Mouse (Mus musculus): ENCODE measurements around the gene Iqgap2. TPM values are rescaled to one million over a fixed set of nuclear protein-coding genes. Genes with fewer than 3 reads are reported as not detected.

The Iqgap2 gene
- total and polyA plus RNA-seq, 3 experiments = 0.27 to 0.32 TPM; not detected in 1

DNA sequence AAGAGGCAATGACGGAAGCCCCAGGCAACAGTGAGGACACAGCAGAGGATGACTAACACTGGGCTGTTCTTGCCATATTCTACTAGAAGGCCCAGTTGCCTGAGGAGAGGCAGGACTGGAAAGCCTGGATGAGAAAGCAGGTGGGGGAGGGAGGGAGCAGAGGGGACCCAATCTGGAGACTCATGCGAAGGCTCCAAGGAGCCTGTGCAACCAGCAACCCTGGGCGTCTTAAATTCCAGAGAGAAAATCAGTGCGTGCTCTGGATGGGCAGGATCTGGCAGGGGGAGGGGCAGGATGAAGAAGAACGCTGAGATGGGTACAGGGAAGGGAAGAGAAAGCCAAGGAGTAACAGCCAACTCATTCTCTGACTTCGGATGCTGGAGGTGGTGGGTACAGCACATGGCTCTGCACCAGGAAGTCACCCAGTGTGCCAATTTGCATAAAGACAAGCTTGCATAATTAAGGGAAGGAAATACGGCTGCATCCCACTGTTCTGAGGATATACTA is 42.2 kb downstream of the Iqgap2 start:
- TF ChIP-seq ZKSCAN1 (IDR thresholded peaks at IDR 0.05; ENCODE audit: low read depth, low read length) = no peak
- no peak for TF ChIP-seq BHLHE40 (IDR thresholded peaks at IDR 0.05; ENCODE audit: borderline replicate concordance, low read depth, low read length)
- no peak for TF ChIP-seq E2F4 (IDR thresholded peaks at IDR 0.05; ENCODE audit: borderline replicate concordance, low read depth, low read length)
- no peak for TF ChIP-seq NELFE (IDR thresholded peaks at IDR 0.05; ENCODE audit: low read depth, low read length)
- TF ChIP-seq MAZ (IDR thresholded peaks at IDR 0.05; ENCODE audit: low read depth, low read length) = no peak
- TF ChIP-seq CHD2 (IDR thresholded peaks at IDR 0.05; ENCODE audit: low read length) = no peak
- no peak for TF ChIP-seq CHD1 (IDR thresholded peaks at IDR 0.05; ENCODE audit: low read depth, low read length)
- no peak for TF ChIP-seq MXI1 (IDR thresholded peaks at IDR 0.05; ENCODE audit: low read depth, low read length)
- TF ChIP-seq JUND (IDR thresholded peaks at IDR 0.05; ENCODE audit: low read depth, low read length) = no peak
- TF ChIP-seq POLR2AphosphoS2 (IDR thresholded peaks at IDR 0.05; ENCODE audit: low read length) = no peak
- TF ChIP-seq SMC3 (IDR thresholded peaks at IDR 0.05; ENCODE audit: low read depth, low read length) = no peak
- no peak for TF ChIP-seq MYC (IDR thresholded peaks at IDR 0.05; ENCODE audit: low read depth, low read length)
- TF ChIP-seq ZNF384 (IDR thresholded peaks at IDR 0.05; ENCODE audit: low read depth, low read length) = no peak
- TF ChIP-seq SIN3A (IDR thresholded peaks at IDR 0.05; ENCODE audit: low read length) = no peak
- TF ChIP-seq ZMIZ1 (IDR thresholded peaks at IDR 0.05; ENCODE audit: low read depth, low read length) = no peak
- TF ChIP-seq MAFK (IDR thresholded peaks at IDR 0.05; ENCODE audit: borderline replicate concordance, low read depth, low read length) = no peak
- TF ChIP-seq ZC3H11A (IDR thresholded peaks at IDR 0.05; ENCODE audit: low read depth, low read length) = no peak
- no peak for TF ChIP-seq TBP (IDR thresholded peaks at IDR 0.05; ENCODE audit: low read depth, low read length)
- H3K27ac ChIP-seq (ENCODE audit: control insufficient read depth, low read depth, low read length) = no peak overlapping the region

DNA sequence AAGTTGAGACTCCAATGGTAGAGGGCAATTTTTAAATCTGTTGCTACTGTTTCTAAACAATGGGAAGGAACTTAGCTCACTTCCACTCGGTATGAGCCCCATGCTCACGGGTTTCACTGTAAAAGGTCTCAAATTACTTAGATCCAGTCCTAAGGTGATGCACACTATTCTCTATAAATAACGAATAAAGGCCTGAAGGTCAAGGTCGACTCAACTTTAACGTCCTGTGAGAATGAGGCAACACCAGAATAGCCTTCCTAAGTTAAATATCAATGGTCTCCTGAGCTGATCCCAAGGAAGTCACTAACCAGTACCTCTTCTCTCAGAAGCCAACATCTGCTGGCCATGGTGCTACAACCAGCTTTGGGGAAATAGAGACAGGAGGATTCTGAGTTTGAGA is 45.4 kb downstream of the Iqgap2 start:
- H3K27ac ChIP-seq (ENCODE audit: control insufficient read depth, low read depth, low read length) = no peak overlapping the region
- H3K79me2 ChIP-seq (ENCODE audit: control insufficient read depth, insufficient read depth, low read length, poor library complexity) = no peaks in the 10 kb centered on the region
- H3K9me3 ChIP-seq (replicated peaks; ENCODE audit: insufficient read depth, low read length) = no peaks in the 10 kb centered on the region
- H3K4me3 ChIP-seq (ENCODE audit: control insufficient read depth in 1 of 2, insufficient read depth in 1 of 2, low read depth in 2 of 2, low read length in 2 of 2) = no peak overlapping the region
- DNase-seq (ENCODE audit: low read depth, low spot score) = no peak
- H3K9ac ChIP-seq (ENCODE audit: control insufficient read depth, low read depth, low read length, poor library complexity, severe bottlenecking) = no peak overlapping the region
- no peak for TF ChIP-seq RCOR1 (IDR thresholded peaks at IDR 0.05; ENCODE audit: low read depth, low read length)
- TF ChIP-seq POLR2AphosphoS2 (IDR thresholded peaks at IDR 0.05; ENCODE audit: low read length) = no peak
- no peak for TF ChIP-seq CHD1 (IDR thresholded peaks at IDR 0.05; ENCODE audit: low read depth, low read length)
- TF ChIP-seq POLR2A (IDR thresholded peaks at IDR 0.05; ENCODE audit: control insufficient read depth in 1 of 2, insufficient read depth in 1 of 2, low read depth in 1 of 2, low read length in 2 of 2, poor library complexity in 1 of 2) = no peak
- TF ChIP-seq TCF12 (IDR thresholded peaks at IDR 0.05; ENCODE audit: low read depth, low read length) = no peak
- TF ChIP-seq MYB (IDR thresholded peaks at IDR 0.05; ENCODE audit: low read depth, low read length) = no peak
- no peak for TF ChIP-seq USF1 (IDR thresholded peaks at IDR 0.05; ENCODE audit: low read depth, low read length)
- TF ChIP-seq ETS1 (IDR thresholded peaks at IDR 0.05; ENCODE audit: low read depth, low read length) = no peak
- no peaks in the 10 kb centered on the region for H3K4me1 ChIP-seq (ENCODE audit: control insufficient read depth in 1 of 2, insufficient read depth in 2 of 2, low read length in 2 of 2)
- H3K27me3 ChIP-seq (ENCODE audit: control insufficient read depth in 1 of 2, insufficient read depth in 2 of 2, low read length in 2 of 2) = no peaks in the 10 kb centered on the region
- no peaks in the 10 kb centered on the region for H3K36me3 ChIP-seq (ENCODE audit: control insufficient read depth in 1 of 2, insufficient read depth in 2 of 2, low read length in 2 of 2)

More for the DNA sequence above, 42.2 kb downstream of the Iqgap2 start:
- H3K36me3 ChIP-seq (ENCODE audit: control insufficient read depth in 1 of 2, insufficient read depth in 2 of 2, low read length in 2 of 2) = no peaks in the 10 kb centered on the region
- H3K4me3 ChIP-seq (ENCODE audit: control insufficient read depth in 1 of 2, insufficient read depth in 1 of 2, low read depth in 2 of 2, low read length in 2 of 2) = no peak overlapping the region
- H3K27me3 ChIP-seq (ENCODE audit: control insufficient read depth in 1 of 2, insufficient read depth in 2 of 2, low read length in 2 of 2) = no peaks in the 10 kb centered on the region
- H3K4me1 ChIP-seq (ENCODE audit: control insufficient read depth in 1 of 2, insufficient read depth in 2 of 2, low read length in 2 of 2) = no peaks in the 10 kb centered on the region
- H3K79me2 ChIP-seq (ENCODE audit: control insufficient read depth, insufficient read depth, low read length, poor library complexity) = no peaks in the 10 kb centered on the region
- no peaks in the 10 kb centered on the region for H3K9me3 ChIP-seq (replicated peaks; ENCODE audit: insufficient read depth, low read length)
- DNase-seq (ENCODE audit: low read depth, low spot score) = no peak
- no peak overlapping the region for H3K9ac ChIP-seq (ENCODE audit: control insufficient read depth, low read depth, low read length, poor library complexity, severe bottlenecking)
